In the genomic region with DNA sequence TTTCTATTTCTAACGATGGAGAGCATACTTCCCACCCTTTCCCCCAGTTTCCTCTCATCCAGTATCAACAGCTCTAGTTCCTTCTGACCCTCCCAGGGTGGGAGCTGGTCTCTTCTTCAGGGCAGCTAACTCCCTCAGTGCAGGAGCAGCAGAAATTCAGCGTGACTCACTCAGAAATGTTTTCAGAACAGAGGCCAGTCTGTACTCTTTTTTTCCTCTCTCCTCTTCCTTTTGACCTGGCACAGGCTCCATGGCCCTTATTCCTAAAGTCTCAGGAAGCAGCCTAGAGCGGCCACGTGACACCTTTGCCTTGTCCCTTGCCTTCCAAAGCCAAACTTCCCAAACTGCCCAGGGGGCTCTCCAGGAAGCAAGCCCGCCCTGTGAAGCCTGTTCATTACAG, we compare ENCODE assay signal across 15 mouse cellular contexts.
"Had no signal": no experiment of that assay in that cellular context is flagged by ENCODE, and none has a peak within 500 bp of the region (broad histone marks: within the 10 kb centered on the region; RNA-seq: fewer than 3 reads in every experiment).

No protein-coding gene starts in this region.

- H3K9ac ChIP-seq: limb, embryonic 15.5 days; liver, embryonic 12.5 days; lung, embryonic 14.5 days; neural tube, embryonic 15.5 days had no signal

- H3K4me1 ChIP-seq: neural tube, embryonic 15.5 days had no signal

- H3K27ac ChIP-seq: left cerebral cortex, adult 2 months; limb, embryonic 15.5 days; liver, embryonic 12.5 days; midbrain, embryonic 10.5 days; neural tube, embryonic 15.5 days had no signal

- H3K4me2 ChIP-seq: limb, embryonic 15.5 days; liver, embryonic 12.5 days; lung, embryonic 14.5 days; neural tube, embryonic 15.5 days had no signal

- H3K9me3 ChIP-seq: limb, embryonic 15.5 days; liver, embryonic 12.5 days; midbrain, embryonic 10.5 days; neural tube, embryonic 15.5 days had no signal

- H3K36me3 ChIP-seq: limb, embryonic 15.5 days; liver, embryonic 12.5 days; midbrain, embryonic 10.5 days; neural tube, embryonic 15.5 days had no signal

- DNase-seq: kidney, postnatal 14 days; lung, embryonic 14.5 days; lung, postnatal 10 days; lung, postnatal 4 days; midbrain, embryonic 14.5 days; retina, postnatal 1 day; right cerebral cortex, postnatal 4 days; spleen, adult 18-20 months; thymus, postnatal 4 days had no signal

- H3K4me3 ChIP-seq: left cerebral cortex, adult 2 months; limb, embryonic 15.5 days; liver, embryonic 12.5 days; midbrain, embryonic 10.5 days; myocyte; neural tube, embryonic 15.5 days had no signal
